Mouse (Mus musculus) embryonic fibroblast, embryonic 13.5 days (primary cell): Measurements from ENCODE around the gene Bhlhe40. TPM values are rescaled to one million over a fixed set of nuclear protein-coding genes. Genes with fewer than 3 reads are reported as not detected.

Source experiments
- H3K27ac ChIP-seq: 2 replicates; pipeline ENCODE4 v1.5.1; 2012; ENCODE audit warnings: low read length, control low read depth, inconsistent platforms; ENCODE audit not compliant: insufficient read depth
- H3K4me1 ChIP-seq: 2 replicates; pipeline ENCODE4 v1.6.1; 2011; ENCODE audit warnings: low read length; ENCODE audit not compliant: control insufficient read depth, insufficient read depth
- H3K4me3 ChIP-seq: 2 replicates; pipeline ENCODE4 v1.5.1; 2011; ENCODE audit warnings: mild to moderate bottlenecking, control low read depth, low read length; ENCODE audit not compliant: insufficient read depth
- CTCF ChIP-seq: IDR thresholded peaks from 2 replicates; pipeline ENCODE4 v1.5.1; 2011; ENCODE audit warnings: mild to moderate bottlenecking, control low read depth, low read length, moderate library complexity, borderline replicate concordance; ENCODE audit not compliant: insufficient read depth
- POLR2A ChIP-seq: IDR thresholded peaks from 2 replicates; pipeline ENCODE4 v1.6.1; 2011; ENCODE audit warnings: low read depth, mild to moderate bottlenecking, control low read depth, low read length, moderate library complexity
- polyA plus RNA-seq: library from polyadenylated mRNA; stranded (reverse); fragments of >200 nt; gene quantifications from 2 replicates; pipeline ENCODE4 v1.2.4, GENCODE M21; 2011; ENCODE audit warnings: low read depth; ENCODE audit not compliant: missing spikeins, insufficient read length

Gene Bhlhe40
- polyA plus RNA-seq, 1 experiment = 61.3 TPM

DNA sequence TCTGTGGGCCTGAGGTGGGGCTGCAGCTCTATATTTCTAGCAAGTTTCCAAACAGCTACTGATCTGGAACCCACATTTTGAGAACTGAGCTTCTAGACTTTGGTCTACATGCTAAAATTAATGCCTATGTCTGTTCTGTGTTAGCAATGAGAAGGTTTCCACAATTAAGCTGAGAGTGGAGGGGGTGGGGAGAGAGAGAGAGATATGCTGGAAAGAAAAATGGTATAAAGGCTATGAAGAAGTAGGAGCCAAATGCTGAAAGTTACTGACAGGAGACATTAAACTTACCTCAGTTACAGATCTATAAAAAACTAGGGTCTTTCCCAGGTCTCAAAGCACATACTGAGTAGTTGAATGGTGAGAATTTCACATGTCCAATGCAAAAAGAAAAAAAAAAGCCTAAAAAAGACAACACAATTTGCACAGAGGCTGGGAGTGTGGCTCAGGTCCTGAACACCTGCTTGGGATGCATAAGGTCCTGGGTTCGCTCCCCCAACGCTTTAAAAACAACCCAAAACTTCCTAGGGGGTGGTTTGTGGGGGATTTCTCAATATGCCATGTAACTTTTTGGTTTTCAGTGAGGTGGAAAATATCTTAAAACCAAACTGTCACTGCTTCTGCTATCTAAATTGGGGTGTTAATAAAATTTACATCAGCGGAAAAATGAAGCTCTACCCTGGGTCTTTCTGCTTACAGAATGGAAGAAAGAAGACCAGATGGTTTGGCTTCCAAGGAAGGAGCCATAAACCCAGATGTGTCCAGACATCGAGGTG lies 50.9 kb downstream of the Bhlhe40 start:
- H3K27ac ChIP-seq = no peak overlapping the region
- peaks cover 3% of the 10 kb centered on the region; the same call in 1 of the 2 replicates for H3K4me1 ChIP-seq
- H3K4me3 ChIP-seq = no peak overlapping the region
- no peak for TF ChIP-seq POLR2A
- no peak for TF ChIP-seq CTCF

GRCm38 (mm10) chr6:108712148-108712547 lies 51.7 kb downstream of the Bhlhe40 start:
- TF ChIP-seq POLR2A (no peak), CTCF (no peak)
- Histone ChIP-seq H3K4me3 (no peak overlapping the region), H3K4me1 (peaks cover 3% of the 10 kb centered on the region; the same call in 1 of the 2 replicates), H3K27ac (no peak overlapping the region)

DNA sequence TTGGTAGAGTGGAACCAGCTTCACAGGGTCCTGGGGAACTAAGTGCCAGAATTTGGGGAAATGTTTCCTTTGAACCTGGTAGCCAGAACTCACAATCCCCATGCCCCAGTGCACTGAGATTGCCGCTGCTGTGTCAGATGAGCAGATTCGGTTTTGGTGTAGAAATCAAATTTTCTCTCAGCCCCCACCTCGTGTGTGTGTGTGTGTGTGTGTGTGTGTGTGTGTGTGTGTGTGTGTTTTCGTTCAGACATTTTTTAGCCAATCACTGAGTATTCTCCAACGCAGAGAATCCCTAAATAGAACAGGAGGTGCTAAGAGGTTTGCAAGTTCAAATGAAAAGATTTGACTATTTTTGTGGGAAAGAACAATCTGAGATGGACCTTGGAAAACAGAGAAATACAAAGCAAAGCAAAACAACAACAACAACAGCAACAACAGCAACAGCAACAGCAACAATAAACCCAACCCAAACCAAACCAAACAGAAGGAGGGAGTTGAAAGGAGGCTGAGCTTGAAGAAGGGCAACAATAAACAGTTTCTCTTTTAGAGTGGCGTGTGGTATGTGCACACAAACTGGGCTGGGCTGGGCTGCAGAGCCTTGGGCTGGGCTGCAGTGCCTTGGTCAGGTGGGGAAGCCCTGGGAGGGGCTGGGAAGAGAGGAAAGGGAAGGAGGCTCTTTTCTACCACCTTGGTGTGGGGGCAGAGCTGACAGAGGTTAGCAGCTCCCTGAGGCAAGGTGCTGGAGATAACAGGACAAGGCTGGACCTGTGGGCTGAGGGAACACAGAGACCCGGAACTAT lies 52.9 kb downstream of the Bhlhe40 start:
- Histone ChIP-seq H3K4me3 (no peak overlapping the region), H3K27ac (no peak overlapping the region), H3K4me1 (peaks cover 3% of the 10 kb centered on the region; the same call in 1 of the 2 replicates)
- no peak for TF ChIP-seq POLR2A
- no peak for TF ChIP-seq CTCF

Other genes starting within 250 kb of the Bhlhe40 start
- gene Arl8b, start 122.5 kb downstream of the Bhlhe40 start, polyA plus RNA-seq = 123 and 164 TPM in 2 replicates
- gene Edem1, start 168.0 kb downstream of the Bhlhe40 start, polyA plus RNA-seq = 107 and 120 TPM in 2 replicates